Mouse (Mus musculus): Measurements from ENCODE around the gene Gapt. TPM values are rescaled to one million over a fixed set of nuclear protein-coding genes. Genes with fewer than 3 reads are reported as not detected.

The Gapt gene
- polyA plus RNA-seq, 1 experiment, result not detected

- no peak overlapping the region for H3K4me3 ChIP-seq (ENCODE audit: insufficient read depth, poor library complexity, severe bottlenecking)
- no peaks in the 10 kb centered on the region for H3K36me3 ChIP-seq (ENCODE audit: control insufficient read depth, insufficient read depth)
- H3K79me3 ChIP-seq (ENCODE audit: low read depth), result no peaks in the 10 kb centered on the region
- H3K27me3 ChIP-seq (ENCODE audit: control insufficient read depth, insufficient read depth, insufficient read length), result no peaks in the 10 kb centered on the region
- H3ac ChIP-seq (ENCODE audit: control insufficient read depth, insufficient read length, low read depth), result no peak overlapping the region
- H3K79me2 ChIP-seq (ENCODE audit: control insufficient read depth, insufficient read depth), result no peaks in the 10 kb centered on the region
- TF ChIP-seq CEBPB (IDR thresholded peaks at IDR 0.05; ENCODE audit: low read depth) (no peak), CTCF (IDR thresholded peaks at IDR 0.05; ENCODE audit: control insufficient read depth, insufficient read depth, insufficient read length) (no peak), FOSL1 (IDR thresholded peaks at IDR 0.05; ENCODE audit: insufficient read depth, low read length, poor library complexity, severe bottlenecking) (no peak), MYOG (IDR thresholded peaks at IDR 0.05; ENCODE audit: control insufficient read depth, extremely low read depth, insufficient read length) (no peak), USF1 (IDR thresholded peaks at IDR 0.05; ENCODE audit: low read depth) (no peak), MAX (IDR thresholded peaks at IDR 0.05) (no peak), MYOD1 (IDR thresholded peaks at IDR 0.05; ENCODE audit: control insufficient read depth, insufficient read length, low read depth) (no peak)
These were observed 14.4 kb downstream of the Gapt start for GRCm38 (mm10) chr13:110342602-110343001.

GRCm38 (mm10) chr13:110332958-110333597 is 23.9 kb downstream of the Gapt start:
- Histone ChIP-seq H3K27me3 (ENCODE audit: control insufficient read depth, insufficient read depth, insufficient read length) (no peaks in the 10 kb centered on the region), H3ac (ENCODE audit: control insufficient read depth, insufficient read length, low read depth) (no peak overlapping the region), H3K36me3 (ENCODE audit: control insufficient read depth, insufficient read depth) (no peaks in the 10 kb centered on the region), H3K4me3 (ENCODE audit: insufficient read depth, poor library complexity, severe bottlenecking) (no peak overlapping the region), H3K79me3 (ENCODE audit: low read depth) (no peaks in the 10 kb centered on the region), H3K79me2 (ENCODE audit: control insufficient read depth, insufficient read depth) (no peaks in the 10 kb centered on the region)
- TF ChIP-seq MYOD1 (IDR thresholded peaks at IDR 0.05; ENCODE audit: control insufficient read depth, insufficient read length, low read depth) (no peak), CTCF (IDR thresholded peaks at IDR 0.05; ENCODE audit: control insufficient read depth, insufficient read depth, insufficient read length) (no peak), FOSL1 (IDR thresholded peaks at IDR 0.05; ENCODE audit: insufficient read depth, low read length, poor library complexity, severe bottlenecking) (no peak), USF1 (IDR thresholded peaks at IDR 0.05; ENCODE audit: low read depth) (no peak), CEBPB (IDR thresholded peaks at IDR 0.05; ENCODE audit: low read depth) (no peak), MAX (IDR thresholded peaks at IDR 0.05) (no peak), MYOG (IDR thresholded peaks at IDR 0.05; ENCODE audit: control insufficient read depth, extremely low read depth, insufficient read length) (no peak)

- Histone ChIP-seq H3ac (ENCODE audit: control insufficient read depth, insufficient read length, low read depth) (no peak overlapping the region), H3K79me3 (ENCODE audit: low read depth) (no peaks in the 10 kb centered on the region), H3K79me2 (ENCODE audit: control insufficient read depth, insufficient read depth) (no peaks in the 10 kb centered on the region), H3K27me3 (ENCODE audit: control insufficient read depth, insufficient read depth, insufficient read length) (no peaks in the 10 kb centered on the region), H3K36me3 (ENCODE audit: control insufficient read depth, insufficient read depth) (no peaks in the 10 kb centered on the region), H3K4me3 (ENCODE audit: insufficient read depth, poor library complexity, severe bottlenecking) (no peak overlapping the region)
- TF ChIP-seq USF1 (IDR thresholded peaks at IDR 0.05; ENCODE audit: low read depth) (no peak), CTCF (IDR thresholded peaks at IDR 0.05; ENCODE audit: control insufficient read depth, insufficient read depth, insufficient read length) (no peak), MYOD1 (IDR thresholded peaks at IDR 0.05; ENCODE audit: control insufficient read depth, insufficient read length, low read depth) (no peak), FOSL1 (IDR thresholded peaks at IDR 0.05; ENCODE audit: insufficient read depth, low read length, poor library complexity, severe bottlenecking) (no peak), CEBPB (IDR thresholded peaks at IDR 0.05; ENCODE audit: low read depth) (no peak), MAX (IDR thresholded peaks at IDR 0.05) (no peak), MYOG (IDR thresholded peaks at IDR 0.05; ENCODE audit: control insufficient read depth, extremely low read depth, insufficient read length) (no peak)
These were observed 38.3 kb downstream of the Gapt start for GRCm38 (mm10) chr13:110318746-110319145.

- H3K79me2 ChIP-seq (ENCODE audit: control insufficient read depth, insufficient read depth), result no peaks in the 10 kb centered on the region
- no peaks in the 10 kb centered on the region for H3K27me3 ChIP-seq (ENCODE audit: control insufficient read depth, insufficient read depth, insufficient read length)
- no peak for TF ChIP-seq CEBPB (IDR thresholded peaks at IDR 0.05; ENCODE audit: low read depth)
- no peak for TF ChIP-seq MAX (IDR thresholded peaks at IDR 0.05)
- no peak for TF ChIP-seq CTCF (IDR thresholded peaks at IDR 0.05; ENCODE audit: control insufficient read depth, insufficient read depth, insufficient read length)
- TF ChIP-seq MYOG (IDR thresholded peaks at IDR 0.05; ENCODE audit: control insufficient read depth, extremely low read depth, insufficient read length), result no peak
- TF ChIP-seq MYOD1 (IDR thresholded peaks at IDR 0.05; ENCODE audit: control insufficient read depth, insufficient read length, low read depth), result no peak
- no peak for TF ChIP-seq USF1 (IDR thresholded peaks at IDR 0.05; ENCODE audit: low read depth)
- no peak for TF ChIP-seq FOSL1 (IDR thresholded peaks at IDR 0.05; ENCODE audit: insufficient read depth, low read length, poor library complexity, severe bottlenecking)
- no peak overlapping the region for H3K4me3 ChIP-seq (ENCODE audit: insufficient read depth, poor library complexity, severe bottlenecking)
- H3ac ChIP-seq (ENCODE audit: control insufficient read depth, insufficient read length, low read depth), result no peak overlapping the region
- H3K36me3 ChIP-seq (ENCODE audit: control insufficient read depth, insufficient read depth), result no peaks in the 10 kb centered on the region
- H3K79me3 ChIP-seq (ENCODE audit: low read depth), result no peaks in the 10 kb centered on the region
These were observed 49.8 kb downstream of the Gapt start for GRCm38 (mm10) chr13:110307188-110307587.

Other genes with a start within 250 kb of the Gapt start
- 0.16 TPM for gene Rab3c, start 76.2 kb downstream of the Gapt start, polyA plus RNA-seq (2012; fragmentation: generic; extraction: Trizol)
- gene Plk2, start 37.8 kb upstream of the Gapt start, polyA plus RNA-seq (2012; fragmentation: generic; extraction: Trizol), result 48.8 TPM